Mouse (Mus musculus) liver, adult (tissue): Measurements from ENCODE around the gene Larp4b.
A peak's percentile ranks its signal among the peaks of the same experiment; 100 is the strongest.

Experiments
- GATA4 ChIP-seq: IDR thresholded peaks from 2 replicates; pipeline ENCODE4 v1.6.1; 2014; ENCODE audit warnings: mild to moderate bottlenecking, low read length; ENCODE audit not compliant: insufficient replicate concordance

Larp4b gene

GRCm38 (mm10) chr13:9187566-9188530, 94.2 kb downstream of the Larp4b start:
- TF ChIP-seq GATA4, result no peak

GRCm38 (mm10) chr13:9189481-9189880, 95.8 kb downstream of the Larp4b start:
- no peak for TF ChIP-seq GATA4

GRCm38 (mm10) chr13:9191172-9192140, 97.8 kb downstream of the Larp4b start:
- no peak for TF ChIP-seq GATA4

- no peak for TF ChIP-seq GATA4
Observed at GRCm38 (mm10) chr13:9192797-9193330, 99.2 kb downstream of the Larp4b start.

GRCm38 (mm10) chr13:9194656-9195055, 101.0 kb downstream of the Larp4b start:
- no peak for TF ChIP-seq GATA4

- no peak for TF ChIP-seq GATA4
Observed at GRCm38 (mm10) chr13:9195565-9195964, 101.9 kb downstream of the Larp4b start.

- TF ChIP-seq GATA4, result no peak
Observed at GRCm38 (mm10) chr13:9198106-9198505, 104.4 kb downstream of the Larp4b start.

GRCm38 (mm10) chr13:9198728-9199464, 105.2 kb downstream of the Larp4b start:
- TF ChIP-seq GATA4, result no peak

GRCm38 (mm10) chr13:9199465-9199844, 105.8 kb downstream of the Larp4b start:
- TF ChIP-seq GATA4, result no peak

GRCm38 (mm10) chr13:9222761-9223405, 129.2 kb downstream of the Larp4b start:
- peak; percentile 53; the same call in 1 of the 2 replicates for TF ChIP-seq GATA4
